Mouse (Mus musculus): ENCODE data around the gene Klhl2. TPM values are rescaled to one million over a fixed set of nuclear protein-coding genes. Genes with fewer than 3 reads are reported as not detected.
A peak's percentile ranks its signal among the peaks of the same experiment; 100 is the strongest.

Gene Klhl2
- total RNA-seq, 2 experiments from 2014 or later: 166 to 172 TPM

DNA sequence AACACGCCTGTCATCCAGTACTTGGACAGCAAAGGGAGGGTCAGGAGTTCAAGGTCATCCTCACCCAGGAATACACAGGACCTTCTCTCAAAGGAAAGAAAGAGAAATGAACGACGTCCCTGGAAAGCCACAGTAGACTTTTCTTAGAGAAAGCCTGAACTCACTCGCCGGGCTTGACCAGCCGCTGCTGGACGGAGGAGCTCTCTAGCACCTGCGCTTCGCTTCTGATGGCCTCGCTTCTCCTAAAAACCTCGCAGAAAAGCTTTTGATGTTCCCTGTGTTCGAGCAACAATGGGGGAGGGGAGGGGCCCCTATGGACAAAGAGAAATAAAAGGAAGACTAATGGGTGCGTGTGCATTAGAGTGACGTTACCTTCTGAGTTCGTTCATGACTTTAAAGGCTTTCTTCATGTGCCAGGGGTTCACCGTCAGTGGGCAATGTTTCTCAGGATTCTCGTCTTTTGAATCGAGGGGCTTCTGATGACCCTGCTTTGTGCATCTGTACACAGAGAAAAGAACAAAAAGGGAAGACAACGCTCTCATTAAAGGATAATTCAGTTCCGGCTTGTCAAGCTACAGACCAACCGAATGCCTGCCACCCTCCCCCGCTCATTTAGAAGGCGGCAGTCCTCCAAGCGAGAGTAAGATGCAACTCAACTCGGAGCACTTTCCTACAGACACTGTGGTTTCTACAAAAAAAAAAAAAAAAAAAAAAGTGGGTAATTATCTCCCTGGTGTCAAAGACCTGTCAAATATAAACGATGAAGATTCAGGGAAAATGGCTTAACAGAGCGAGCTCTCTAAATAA, 15.5 kb downstream of the Klhl2 start:
- DNase-seq (ENCODE audit: low spot score in 2 of 2): no peak
- intact Hi-C loops (cut with DNase I): no loop called here

DNA sequence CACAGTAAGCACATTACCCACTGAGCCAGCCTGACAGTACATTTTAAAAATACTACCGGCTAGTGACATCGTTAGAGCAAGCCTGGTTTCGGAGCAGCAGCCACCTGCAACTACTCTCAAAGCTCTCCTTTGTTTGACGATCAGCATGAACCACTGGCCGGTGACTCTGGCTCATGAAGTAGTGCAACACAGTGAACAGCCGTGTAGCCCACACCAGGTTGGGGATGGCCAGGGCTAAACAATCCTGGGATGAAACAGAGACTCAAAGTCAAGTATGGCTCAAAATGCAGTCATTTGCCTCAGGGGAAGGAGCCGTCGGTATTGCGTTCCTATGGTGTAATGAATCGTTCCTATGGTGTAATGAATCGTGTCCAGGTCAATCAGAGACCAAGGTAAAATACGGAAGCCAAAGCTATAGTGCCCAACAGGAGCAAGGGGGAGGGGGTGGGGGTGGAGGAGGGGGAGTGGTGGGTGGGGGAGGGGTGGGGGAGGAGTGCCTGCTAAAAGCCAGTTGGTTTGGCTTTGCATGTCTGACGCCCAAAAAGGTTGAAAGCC, 17.2 kb downstream of the Klhl2 start:
- intact Hi-C loops (cut with DNase I): no loop called here
- no peak for DNase-seq (ENCODE audit: low spot score in 2 of 2)

DNA sequence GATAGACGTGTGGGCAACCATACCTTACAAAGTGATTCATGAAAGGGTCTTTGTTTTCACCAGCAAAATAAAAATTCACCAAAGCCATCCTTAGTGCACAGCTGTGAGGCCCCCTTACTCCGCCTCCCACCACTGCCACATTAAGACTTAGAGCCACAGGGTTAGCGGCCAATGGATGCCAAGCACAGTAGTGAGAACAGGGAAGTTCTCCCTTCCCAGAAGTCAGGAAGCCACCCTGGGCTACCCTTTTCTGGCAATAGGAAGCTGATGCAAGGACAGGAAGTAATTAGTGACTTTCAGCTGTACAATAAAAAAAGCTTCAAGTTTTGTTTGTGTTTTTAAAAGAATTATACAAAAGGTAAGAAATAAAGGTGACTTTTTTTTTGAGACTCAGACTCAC, 18.2 kb downstream of the Klhl2 start:
- DNase-seq (ENCODE audit: low spot score in 2 of 2): no peak
- intact Hi-C loops (cut with DNase I): no loop called here

DNA sequence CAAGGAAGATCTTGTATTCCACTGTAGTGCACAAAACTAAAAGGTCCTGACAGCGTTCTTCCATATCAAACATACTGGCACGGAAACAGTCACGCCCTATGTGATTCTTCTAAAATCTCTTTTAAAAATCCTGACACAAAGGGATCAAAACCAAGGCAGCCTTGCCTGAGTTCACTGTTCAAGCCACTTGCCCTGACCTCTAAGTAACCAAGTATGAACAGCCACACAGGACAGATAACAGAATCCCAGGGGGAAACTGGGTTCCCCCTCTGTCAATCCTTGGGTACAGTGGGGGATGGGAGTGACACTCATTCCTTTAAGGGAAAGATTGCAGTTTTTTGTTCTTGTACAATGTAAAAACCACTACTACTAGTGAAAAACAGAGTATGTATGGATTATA, 19.9 kb downstream of the Klhl2 start:
- DNase-seq (ENCODE audit: low spot score in 2 of 2): no peak
- intact Hi-C loops (cut with DNase I): no loop called here

DNA sequence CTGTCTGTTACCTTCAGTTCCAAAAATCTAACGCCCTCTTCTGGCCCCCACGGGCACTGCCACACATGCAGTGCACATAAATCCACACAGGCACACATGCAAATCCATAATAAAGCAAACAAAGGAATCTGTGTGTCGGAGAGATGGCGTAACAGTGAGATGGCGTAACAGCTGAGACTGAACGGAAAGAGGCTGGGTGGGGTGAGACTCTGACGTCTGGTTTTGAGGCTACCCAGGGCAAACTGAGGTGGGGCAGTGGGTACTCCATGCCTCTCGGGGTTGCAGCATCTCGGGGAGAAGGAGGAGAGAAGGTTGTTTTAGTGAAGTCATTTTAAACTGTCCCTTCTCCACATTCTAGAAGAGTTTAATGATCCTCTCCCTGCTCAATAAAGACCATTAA, 20.4 kb downstream of the Klhl2 start:
- DNase-seq (ENCODE audit: low spot score in 2 of 2): no peak
- intact Hi-C loops (cut with DNase I): no loop called here

DNA sequence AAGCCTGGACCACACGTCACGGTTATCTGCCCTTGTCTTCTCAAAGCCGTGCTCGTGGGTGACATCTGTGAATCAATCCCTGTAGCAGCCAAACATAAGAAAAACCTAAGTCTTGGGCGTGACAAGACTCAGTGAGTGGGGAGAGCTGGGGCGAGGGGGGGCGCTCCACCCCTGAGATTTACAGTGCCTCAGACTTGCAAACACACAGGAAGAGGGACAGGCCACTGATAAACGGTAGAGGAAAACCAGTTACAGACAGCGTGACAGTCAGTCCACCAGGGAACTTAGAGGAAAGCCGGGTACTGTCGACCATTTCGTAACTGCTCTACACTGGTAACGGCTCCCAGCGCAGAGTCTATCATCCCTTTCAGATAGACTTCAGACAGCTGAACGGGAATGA, 21.4 kb downstream of the Klhl2 start:
- no peak for DNase-seq (ENCODE audit: low spot score in 2 of 2)
- intact Hi-C loops (cut with DNase I): no loop called here

DNA sequence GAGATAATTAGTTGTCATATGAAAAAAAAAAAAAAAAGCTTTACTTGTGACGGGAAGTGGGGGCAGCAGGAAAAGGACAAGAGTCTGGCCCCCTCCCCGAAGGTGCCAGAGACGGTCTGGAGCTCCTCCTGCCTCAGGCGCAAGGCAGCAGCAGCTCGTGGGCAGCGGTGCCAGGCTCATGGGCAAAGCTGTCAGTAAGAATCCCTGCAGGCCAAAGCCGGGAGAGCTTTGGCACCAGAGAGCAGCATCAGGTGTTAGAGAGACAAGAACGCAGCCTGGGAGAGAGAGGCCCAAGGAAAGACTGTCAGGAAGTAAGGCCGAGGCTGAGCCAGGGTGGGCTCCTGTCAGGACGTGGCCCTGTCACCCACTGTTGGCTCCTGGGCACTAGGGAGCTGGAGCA, 22.5 kb downstream of the Klhl2 start:
- no peak for DNase-seq (ENCODE audit: low spot score in 2 of 2)
- intact Hi-C loops (cut with DNase I): no loop called here

DNA sequence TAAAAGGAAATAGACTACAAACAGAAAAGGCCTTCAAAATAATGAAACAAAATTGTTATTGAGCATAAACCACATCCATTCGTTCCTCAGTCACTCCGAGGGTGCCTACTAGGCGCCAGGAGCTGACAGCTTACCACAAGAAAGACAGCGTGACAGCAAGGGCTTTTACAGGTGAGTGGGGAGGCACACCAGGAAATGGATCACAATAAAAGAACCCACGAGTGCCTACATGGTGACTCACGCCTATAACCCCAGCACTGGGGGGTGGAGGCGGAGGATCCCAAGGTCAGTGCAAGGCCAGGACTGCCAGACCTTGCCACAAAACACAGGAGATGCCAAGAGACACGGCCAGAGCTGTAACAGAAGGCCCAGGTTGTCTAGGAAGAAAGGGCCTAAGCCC, 23.4 kb downstream of the Klhl2 start:
- no peak for DNase-seq (ENCODE audit: low spot score in 2 of 2)
- intact Hi-C loops (cut with DNase I): no loop called here

DNA sequence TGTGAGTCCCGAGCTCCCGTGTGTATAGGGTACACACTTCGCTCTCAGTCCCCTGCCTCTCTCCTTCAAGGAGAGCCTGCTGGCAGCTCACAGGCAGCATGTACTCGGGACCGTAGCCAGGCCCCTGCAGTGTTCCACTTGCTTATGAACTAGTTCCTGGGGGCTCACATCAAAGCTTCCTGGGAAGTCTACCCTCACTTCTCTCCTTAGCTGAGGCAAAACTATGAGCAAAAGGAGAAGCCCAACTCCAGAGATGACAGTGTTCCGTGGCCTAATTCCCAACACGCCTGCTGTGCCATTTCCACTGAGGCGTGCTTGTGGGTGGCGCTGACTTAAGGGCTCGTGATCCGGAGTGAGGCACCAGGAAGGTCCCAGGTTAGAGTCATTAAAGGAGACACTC, 25.9 kb downstream of the Klhl2 start:
- intact Hi-C loops (cut with DNase I): no loop called here
- peak; percentile 58 to 60 for DNase-seq (ENCODE audit: low spot score in 2 of 2)

DNA sequence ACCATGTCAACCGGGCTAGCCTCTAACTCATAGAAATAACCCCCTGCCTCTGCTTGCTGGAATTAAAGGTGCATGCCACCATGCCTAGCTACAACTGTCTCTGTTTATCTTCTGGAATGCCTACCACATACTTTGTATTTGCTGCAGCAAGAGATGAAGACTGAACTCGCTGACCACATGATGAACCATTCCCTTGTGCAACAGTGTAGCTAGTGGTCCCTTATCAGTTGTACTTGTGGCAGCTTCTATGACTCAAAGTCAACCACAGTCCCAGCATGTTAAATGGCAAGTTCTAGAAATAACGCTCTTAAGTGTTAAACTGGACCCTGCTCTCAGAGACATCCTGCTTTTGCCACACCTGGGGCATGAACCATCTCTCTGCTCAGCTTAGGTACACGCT, 28.9 kb downstream of the Klhl2 start:
- DNase-seq (ENCODE audit: low spot score in 2 of 2): no peak
- intact Hi-C loops (cut with DNase I): no loop called here

DNA sequence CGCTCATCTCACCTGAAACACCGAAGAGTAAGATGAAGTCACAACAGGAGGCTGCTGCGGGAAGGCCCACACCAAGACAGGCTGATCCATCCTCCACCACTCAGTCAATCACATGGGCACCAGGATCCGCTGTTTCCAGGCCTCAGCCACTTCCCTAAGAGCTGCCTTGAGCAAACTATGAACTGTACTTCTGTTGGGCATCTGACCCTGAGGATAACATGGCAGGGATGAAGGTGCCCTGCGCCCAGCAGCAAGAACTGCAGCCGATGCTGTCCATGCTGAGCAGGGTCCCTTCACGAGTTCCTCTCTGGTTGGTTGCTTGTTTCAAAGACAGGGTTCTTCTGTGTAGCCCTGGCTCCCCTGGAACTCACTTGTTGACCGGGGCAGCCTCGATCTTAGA, 38.0 kb downstream of the Klhl2 start:
- no peak for DNase-seq (ENCODE audit: low spot score in 2 of 2)
- intact Hi-C loops (cut with DNase I): no loop called here

DNA sequence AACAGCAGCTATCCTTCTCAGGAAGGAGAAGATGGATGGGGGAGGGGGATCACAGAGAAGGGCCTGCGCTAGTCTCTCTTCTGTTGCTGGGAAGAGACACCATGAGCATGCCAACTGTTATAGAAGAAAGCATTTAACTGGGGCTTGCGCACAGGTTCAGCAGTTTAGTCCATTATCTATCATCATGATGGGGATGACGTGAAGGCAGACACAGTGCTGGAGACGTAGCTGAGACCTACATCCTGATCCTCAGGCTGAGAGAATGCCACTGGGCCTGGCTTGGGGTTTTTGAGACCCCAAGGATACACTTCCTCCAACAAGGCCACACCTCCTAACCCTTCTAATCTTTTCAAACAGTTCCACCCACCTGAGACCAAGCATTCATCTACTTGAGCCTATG, 38.7 kb downstream of the Klhl2 start:
- intact Hi-C loops (cut with DNase I): no loop called here

DNA sequence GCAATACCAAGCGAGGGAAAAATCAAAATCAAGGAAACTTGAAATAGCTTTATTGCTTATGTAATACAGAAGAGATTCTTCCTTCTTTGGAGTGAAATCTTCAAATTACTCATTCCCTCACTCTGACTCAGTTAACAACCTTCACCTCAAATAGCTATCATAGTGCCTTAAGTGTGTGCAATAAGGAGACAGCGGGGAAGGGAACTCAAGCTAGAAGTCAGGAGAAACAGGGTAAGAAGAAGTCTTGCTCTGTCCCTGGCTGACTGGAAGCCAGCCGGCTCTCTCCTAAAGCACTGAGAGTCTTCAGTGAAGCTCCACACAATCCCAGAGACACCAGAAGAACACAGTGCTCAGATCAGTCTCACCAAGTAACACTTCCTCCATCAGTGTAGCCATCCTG, 43.3 kb downstream of the Klhl2 start:
- intact Hi-C loops (cut with DNase I): no loop called here
- no peak for DNase-seq (ENCODE audit: low spot score in 2 of 2)

More for the DNA sequence above, 38.7 kb downstream of the Klhl2 start:
- DNase-seq (ENCODE audit: low spot score in 2 of 2): no peak

DNA sequence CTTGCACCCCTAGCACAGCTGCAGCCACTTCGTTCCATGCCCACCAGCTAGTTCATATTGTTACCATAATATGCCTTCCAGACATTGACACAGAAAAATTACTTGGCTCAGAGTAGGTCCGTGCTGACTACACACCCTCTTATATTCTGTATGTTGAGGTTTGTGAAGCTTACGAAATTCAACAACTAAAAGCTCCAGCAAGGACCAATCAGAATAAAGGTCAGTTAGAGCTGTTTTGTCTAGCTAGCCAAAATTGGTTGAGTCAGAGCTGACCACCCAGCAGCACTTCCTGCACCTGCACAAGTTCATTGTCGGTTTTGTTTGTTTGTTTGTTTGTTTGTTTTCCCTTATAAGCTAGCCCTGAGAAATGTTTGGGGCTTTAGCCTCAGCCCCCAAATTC, 44.8 kb downstream of the Klhl2 start:
- DNase-seq (ENCODE audit: low spot score in 2 of 2): no peak
- intact Hi-C loops (cut with DNase I): no loop called here

DNA sequence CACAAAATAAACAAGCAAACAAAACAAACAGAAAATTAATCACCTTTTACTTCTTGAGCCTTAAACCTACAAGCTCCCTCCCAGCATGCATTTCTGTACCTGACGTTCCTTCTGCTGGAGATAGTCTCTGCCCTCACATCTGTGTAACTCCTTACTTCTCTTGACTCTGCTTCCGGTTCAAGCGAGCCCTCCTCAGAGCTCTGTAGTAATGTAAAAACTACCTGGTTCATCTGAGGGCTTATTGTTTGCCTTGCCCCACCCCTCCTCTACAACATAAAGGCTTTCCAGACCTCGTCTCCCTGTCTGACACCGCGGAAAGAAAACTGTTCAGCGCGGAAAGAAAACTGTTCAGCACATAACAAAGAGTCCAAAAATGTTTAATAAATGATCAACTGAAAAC, 50.5 kb downstream of the Klhl2 start:
- intact Hi-C loops (cut with DNase I): no loop called here
- no peak for DNase-seq (ENCODE audit: low spot score in 2 of 2)

DNA sequence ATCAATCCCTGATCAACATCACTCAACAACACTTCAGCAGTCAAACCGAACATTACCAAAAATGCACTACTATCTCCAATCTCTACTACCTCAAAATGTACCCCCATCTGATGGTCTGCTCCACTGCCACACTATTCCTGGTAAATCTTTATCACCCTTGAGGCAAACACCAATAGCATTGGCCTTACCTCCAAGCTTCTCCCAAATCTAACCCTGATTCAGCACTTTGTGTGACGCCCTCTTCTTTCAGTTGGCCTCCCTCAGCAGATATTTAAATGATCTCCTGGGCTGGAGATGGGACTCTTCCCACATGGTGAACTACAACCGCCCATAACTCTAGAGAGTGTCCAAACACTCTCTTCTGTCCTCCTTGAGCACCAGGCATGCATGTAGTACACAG, 51.3 kb downstream of the Klhl2 start:
- intact Hi-C loops (cut with DNase I): no loop called here
- DNase-seq (ENCODE audit: low spot score in 2 of 2): no peak

DNA sequence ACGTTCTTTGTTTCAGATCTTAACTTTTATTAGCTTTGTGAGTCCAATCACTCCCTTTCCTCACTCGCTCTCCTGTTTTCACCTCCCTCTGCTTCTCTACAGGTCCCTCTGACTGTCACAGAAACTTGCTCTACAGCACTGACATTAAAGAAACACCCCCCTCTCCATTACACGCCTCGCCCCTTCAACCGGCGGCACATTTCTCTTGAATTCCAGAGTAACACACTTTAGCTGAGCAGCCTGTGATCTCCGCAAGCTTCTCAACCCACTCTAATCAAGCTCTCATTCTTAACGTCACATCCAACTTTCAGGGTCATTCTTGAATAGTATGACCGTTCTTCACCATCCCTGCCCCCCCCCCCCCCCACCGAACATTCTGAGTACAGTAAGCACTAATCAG, 52.1 kb downstream of the Klhl2 start:
- intact Hi-C loops (cut with DNase I): no loop called here

DNA sequence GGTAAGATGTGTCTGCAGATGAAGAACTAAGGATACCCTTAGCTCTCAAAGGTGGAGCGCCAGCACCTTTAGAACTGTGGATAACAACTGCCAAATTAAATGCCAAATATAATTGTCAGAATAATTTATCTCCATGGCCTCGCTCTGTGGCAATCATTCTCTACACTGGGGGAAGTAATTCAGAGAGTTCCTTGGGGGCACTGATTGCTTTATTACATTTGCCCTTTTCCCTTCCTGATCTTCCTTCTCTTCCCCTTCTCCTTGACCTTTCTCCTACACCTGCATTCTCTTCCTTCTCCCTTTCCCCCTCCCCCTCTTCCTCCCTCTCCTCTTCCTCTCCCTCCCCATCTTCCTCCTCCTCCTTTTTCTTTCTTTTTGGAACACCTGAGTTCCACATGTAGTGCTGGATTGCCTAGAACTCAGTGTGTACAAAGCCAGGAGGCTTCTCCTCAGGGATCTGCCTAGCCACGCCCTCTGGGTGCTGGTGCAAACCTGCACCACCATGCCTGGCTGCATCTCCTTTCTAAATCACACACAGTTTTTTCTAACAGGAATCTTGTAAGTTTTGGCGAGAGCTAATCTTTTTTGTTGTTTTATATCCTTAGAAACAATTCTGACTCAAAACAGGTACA, 58.5 kb downstream of the Klhl2 start:
- intact Hi-C loops (cut with DNase I): no loop called here
- no peak for DNase-seq (ENCODE audit: low spot score in 2 of 2)

More for the DNA sequence above, 52.1 kb downstream of the Klhl2 start:
- no peak for DNase-seq (ENCODE audit: low spot score in 2 of 2)

DNA sequence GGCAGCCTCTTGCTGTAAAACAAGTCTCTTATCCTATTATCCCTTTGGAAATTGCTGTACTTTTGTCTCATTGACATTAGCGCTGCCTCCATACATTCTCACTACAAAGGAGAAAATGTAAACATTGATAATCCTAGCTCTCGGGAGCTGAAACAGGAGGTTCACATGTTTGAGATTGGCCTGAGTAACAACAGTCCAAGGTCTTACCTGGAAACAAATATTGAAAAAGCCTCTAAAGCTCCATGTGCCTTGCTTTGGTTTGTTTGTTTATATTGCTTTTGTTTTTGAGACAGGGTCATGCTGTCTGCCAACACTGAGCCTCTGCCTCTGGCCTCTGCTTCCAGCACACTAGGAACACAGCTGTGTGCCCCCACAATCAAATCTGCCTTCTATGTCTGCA, 59.4 kb downstream of the Klhl2 start:
- intact Hi-C loops (cut with DNase I): no loop called here
- no peak for DNase-seq (ENCODE audit: low spot score in 2 of 2)

DNA sequence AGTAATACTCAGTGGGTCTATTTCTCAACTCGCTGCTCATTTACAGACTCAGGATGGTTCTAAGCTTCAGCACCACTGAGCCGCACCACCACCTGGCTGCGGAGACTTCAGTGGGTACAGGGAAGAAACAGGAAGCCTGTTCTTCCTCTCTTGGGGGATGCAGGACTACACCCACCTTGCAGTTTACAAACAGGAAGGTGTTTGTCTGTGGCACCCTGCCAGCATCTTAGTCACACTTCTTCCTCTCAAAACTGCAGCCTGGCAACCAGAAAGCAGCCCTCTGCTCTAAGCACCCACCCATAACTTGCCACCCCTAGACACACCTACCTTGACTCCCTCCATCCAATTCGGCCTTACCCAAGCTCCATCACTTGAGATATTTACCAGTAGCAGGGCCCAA, 61.1 kb downstream of the Klhl2 start:
- no peak for DNase-seq (ENCODE audit: low spot score in 2 of 2)
- intact Hi-C loops (cut with DNase I): no loop called here

DNA sequence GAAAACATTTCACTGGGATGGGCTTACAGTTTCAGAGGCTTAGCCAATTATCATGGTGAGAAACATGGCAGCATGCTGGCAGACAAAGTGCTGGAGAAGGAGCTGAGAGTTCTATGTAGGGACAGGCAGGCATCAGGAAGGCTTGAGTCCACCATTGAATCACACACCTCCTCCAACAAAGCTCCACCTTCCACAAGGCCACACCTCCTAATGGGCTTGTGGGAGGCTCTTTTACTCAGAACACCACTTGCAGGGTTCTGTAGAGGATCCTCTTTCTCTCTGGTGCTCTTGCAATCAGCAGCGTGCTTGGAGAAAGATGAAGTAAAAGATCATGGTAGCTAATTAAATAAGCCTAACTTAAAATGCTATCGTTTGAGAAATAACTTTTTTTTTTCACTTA, 63.0 kb downstream of the Klhl2 start:
- no peak for DNase-seq (ENCODE audit: low spot score in 2 of 2)
- intact Hi-C loops (cut with DNase I): no loop called here
